Mouse (Mus musculus): ENCODE results near the gene Cobll1.

Cobll1 gene

GRCm38 (mm10) chr2:65236644-65237043 is 2.6 kb downstream of the Cobll1 start:
- DNase-seq, result no peak

GRCm38 (mm10) chr2:65232756-65233535 is 6.3 kb downstream of the Cobll1 start:
- DNase-seq, result no peak

- DNase-seq, result no peak
Measured at GRCm38 (mm10) chr2:65228426-65228825, 10.8 kb downstream of the Cobll1 start.

GRCm38 (mm10) chr2:65227898-65228290 is 11.3 kb downstream of the Cobll1 start:
- DNase-seq, result no peak

- no peak for DNase-seq
Measured at GRCm38 (mm10) chr2:65227154-65227897, 11.9 kb downstream of the Cobll1 start.

GRCm38 (mm10) chr2:65226494-65226893 is 12.7 kb downstream of the Cobll1 start:
- DNase-seq, result no peak

- DNase-seq, result peak in 1 of 2 experiments; percentile 29
Measured at GRCm38 (mm10) chr2:65223956-65224735, 15.1 kb downstream of the Cobll1 start.

- DNase-seq, result peak in 1 of 2 experiments; percentile 34
Measured at GRCm38 (mm10) chr2:65223012-65223411, 16.2 kb downstream of the Cobll1 start.

- no peak for DNase-seq
Measured at GRCm38 (mm10) chr2:65221646-65222045, 17.6 kb downstream of the Cobll1 start.

- DNase-seq, result peak in 1 of 2 experiments; percentile 32
Measured at GRCm38 (mm10) chr2:65220563-65220962, 18.6 kb downstream of the Cobll1 start.

GRCm38 (mm10) chr2:65219375-65220135 is 19.6 kb downstream of the Cobll1 start:
- DNase-seq, result no peak

GRCm38 (mm10) chr2:65218318-65218717 is 20.9 kb downstream of the Cobll1 start:
- peak; percentile 81 to 87 for DNase-seq

- DNase-seq, result no peak
Measured at GRCm38 (mm10) chr2:65217677-65218076, 21.5 kb downstream of the Cobll1 start.

GRCm38 (mm10) chr2:65216163-65216562 is 23.0 kb downstream of the Cobll1 start:
- no peak for DNase-seq

GRCm38 (mm10) chr2:65214556-65214955 is 24.6 kb downstream of the Cobll1 start:
- DNase-seq, result no peak

GRCm38 (mm10) chr2:65213675-65214074 is 25.5 kb downstream of the Cobll1 start:
- no peak for DNase-seq

GRCm38 (mm10) chr2:65211620-65212019 is 27.6 kb downstream of the Cobll1 start:
- DNase-seq, result no peak

- DNase-seq, result no peak
Measured at GRCm38 (mm10) chr2:65207750-65208149, 31.5 kb downstream of the Cobll1 start.

- DNase-seq, result no peak
Measured at GRCm38 (mm10) chr2:65203699-65204098, 35.5 kb downstream of the Cobll1 start.

- no peak for DNase-seq
Measured at GRCm38 (mm10) chr2:65199706-65200105, 39.5 kb downstream of the Cobll1 start.

GRCm38 (mm10) chr2:65198605-65199004 is 40.6 kb downstream of the Cobll1 start:
- DNase-seq, result no peak

GRCm38 (mm10) chr2:65196994-65197393 is 42.2 kb downstream of the Cobll1 start:
- no peak for DNase-seq

All from lung, adult 18-20 months (tissue).